Mouse (Mus musculus) heart, embryonic 15.5 days (tissue): ENCODE data around the gene Arfrp1. TPM values are rescaled to one million over a fixed set of nuclear protein-coding genes. Genes with fewer than 3 reads are reported as not detected.

Experiments used
- ATAC-seq: fragments of 200-750 bp; cut with Nextera tagmentation; replicated peaks from 2 replicates; pipeline ENCODE4 v1.8.0; 2017; ENCODE audit warnings: low read depth, moderate TSS enrichment; ENCODE audit not compliant: insufficient number of reproducible peaks, insufficient read depth, low FRiP score
- H3K27ac ChIP-seq: fragments of 300-500 bp; sonication (generic); 2 replicates; pipeline ENCODE4 v1.5.1; 2015; ENCODE audit warnings: mild to moderate bottlenecking, inconsistent platforms
- H3K27me3 ChIP-seq: fragments of 300-500 bp; sonication (generic); 2 replicates; pipeline ENCODE4 v1.6.1; 2015; ENCODE audit warnings: inconsistent platforms
- H3K36me3 ChIP-seq: fragments of 300-500 bp; sonication (generic); 2 replicates; pipeline ENCODE4 v1.6.1; 2015; ENCODE audit warnings: mild to moderate bottlenecking, inconsistent platforms
- H3K4me1 ChIP-seq: fragments of 300-500 bp; sonication (generic); replicated peaks from 2 replicates; pipeline ENCODE4 v1.6.1; 2015; ENCODE audit warnings: inconsistent platforms
- H3K4me2 ChIP-seq: fragments of 300-500 bp; sonication (generic); 2 replicates; pipeline ENCODE4 v1.6.1; 2015; ENCODE audit warnings: inconsistent platforms, mild to moderate bottlenecking, moderate library complexity
- H3K4me3 ChIP-seq: fragments of 300-500 bp; sonication (generic); 2 replicates; pipeline ENCODE4 v1.5.1; 2015; ENCODE audit warnings: mild to moderate bottlenecking, inconsistent platforms
- H3K9ac ChIP-seq: fragments of 300-500 bp; sonication (generic); 2 replicates; pipeline ENCODE4 v1.6.1; 2015; ENCODE audit warnings: mild to moderate bottlenecking, inconsistent platforms
- H3K9me3 ChIP-seq: fragments of 300-500 bp; sonication (generic); replicated peaks from 2 replicates; pipeline ENCODE4 v1.6.1; 2016; ENCODE audit warnings: inconsistent platforms
- WGBS: fragments of 180-500 bp; shearing (Covaris S2); methylation state at CpG from one replicate; pipeline ENCODE4 v1.1.7; 2015; ENCODE audit warnings: mixed read lengths; 5-methylcytosine and 5-hydroxymethylcytosine counted together
- polyA plus RNA-seq: library from polyadenylated mRNA; unstranded; fragments of >200 nt; fragmentation: Nextera tagmentation; extraction: Ambion mirVana; gene quantifications from 2 replicates; pipeline ENCODE4 v1.2.1, GENCODE M21; 2015

The Arfrp1 gene
- polyA plus RNA-seq, 1 experiment from 2014 or later: 53.2 TPM

- ATAC-seq: no peak
- H3K4me1 ChIP-seq: peaks cover 4% of the 10 kb centered on the region; the same call in 1 of the 2 replicates
- H3K4me3 ChIP-seq: no peak overlapping the region
- H3K27ac ChIP-seq: no peak overlapping the region
- H3K9ac ChIP-seq: no peak overlapping the region
- no peak overlapping the region for H3K4me2 ChIP-seq
- H3K36me3 ChIP-seq: peaks cover 16% of the 10 kb centered on the region; the same call in 1 of the 2 replicates
- no peaks in the 10 kb centered on the region for H3K9me3 ChIP-seq
- WGBS: 89% methylated on average over 15 of the region's 15 CpGs
- no peaks in the 10 kb centered on the region for H3K27me3 ChIP-seq
These were observed 25.8 kb upstream of the Arfrp1 start for GRCm38 (mm10) chr2:181391022-181391421.

GRCm38 (mm10) chr2:181390136-181390870 is 25.1 kb upstream of the Arfrp1 start:
- peaks cover 6% of the 10 kb centered on the region for H3K4me1 ChIP-seq
- H3K4me2 ChIP-seq: no peak overlapping the region
- no peaks in the 10 kb centered on the region for H3K27me3 ChIP-seq
- H3K9ac ChIP-seq: no peak overlapping the region
- ATAC-seq: no peak
- H3K4me3 ChIP-seq: no peak overlapping the region
- H3K27ac ChIP-seq: no peak overlapping the region
- no peaks in the 10 kb centered on the region for H3K9me3 ChIP-seq
- peaks cover 18% of the 10 kb centered on the region; the same call in 1 of the 2 replicates for H3K36me3 ChIP-seq
- WGBS: 83% methylated on average over 4 of the region's 4 CpGs

- no peak for ATAC-seq
- Histone ChIP-seq H3K9me3 (no peaks in the 10 kb centered on the region), H3K4me1 (peaks cover 12% of the 10 kb centered on the region; the same call in 1 of the 2 replicates), H3K4me3 (no peak overlapping the region), H3K27ac (no peak overlapping the region), H3K36me3 (peaks cover 29% of the 10 kb centered on the region; the same call in 1 of the 2 replicates), H3K27me3 (no peaks in the 10 kb centered on the region), H3K4me2 (no peak overlapping the region), H3K9ac (no peak overlapping the region)
- WGBS: 76% methylated on average over 3 of the region's 4 CpGs
These were observed 21.5 kb upstream of the Arfrp1 start for GRCm38 (mm10) chr2:181386663-181387210.

GRCm38 (mm10) chr2:181385885-181386284 is 20.7 kb upstream of the Arfrp1 start:
- no peak overlapping the region for H3K9ac ChIP-seq
- no peaks in the 10 kb centered on the region for H3K9me3 ChIP-seq
- no peak overlapping the region for H3K4me2 ChIP-seq
- H3K27ac ChIP-seq: peak overlapping the region; percentile 38; the same call in 1 of the 2 replicates
- no peaks in the 10 kb centered on the region for H3K27me3 ChIP-seq
- no peak overlapping the region for H3K4me3 ChIP-seq
- 59% methylated on average over 3 of the region's 3 CpGs for WGBS
- peaks cover 12% of the 10 kb centered on the region; the same call in 1 of the 2 replicates for H3K4me1 ChIP-seq
- peaks cover 31% of the 10 kb centered on the region; the same call in 1 of the 2 replicates for H3K36me3 ChIP-seq
- ATAC-seq: no peak

GRCm38 (mm10) chr2:181384919-181385391 is 19.8 kb upstream of the Arfrp1 start:
- no peak overlapping the region for H3K9ac ChIP-seq
- peak overlapping the region; percentile 52; the same call in 1 of the 2 replicates for H3K27ac ChIP-seq
- H3K9me3 ChIP-seq: no peaks in the 10 kb centered on the region
- H3K36me3 ChIP-seq: peaks cover 40% of the 10 kb centered on the region
- ATAC-seq: peak; percentile 56
- H3K4me1 ChIP-seq: peaks cover 12% of the 10 kb centered on the region; the same call in 1 of the 2 replicates
- H3K4me2 ChIP-seq: no peak overlapping the region
- no peak overlapping the region for H3K4me3 ChIP-seq
- WGBS: 71% methylated on average over 4 of the region's 4 CpGs
- no peaks in the 10 kb centered on the region for H3K27me3 ChIP-seq

- ATAC-seq: no peak
- Histone ChIP-seq H3K9ac (no peak overlapping the region), H3K9me3 (no peaks in the 10 kb centered on the region), H3K4me3 (no peak overlapping the region), H3K4me1 (peaks cover 12% of the 10 kb centered on the region; the same call in 1 of the 2 replicates), H3K4me2 (no peak overlapping the region), H3K27me3 (no peaks in the 10 kb centered on the region), H3K36me3 (peaks cover 45% of the 10 kb centered on the region), H3K27ac (0 out of 2 replicates have a peak overlapping the region, but pooled peaks have one; percentile 52)
- WGBS: 79% methylated on average over 7 of the region's 7 CpGs
These were observed 19.3 kb upstream of the Arfrp1 start for GRCm38 (mm10) chr2:181384463-181384862.

GRCm38 (mm10) chr2:181381631-181382306 is 16.6 kb upstream of the Arfrp1 start:
- 89% methylated on average over 6 of the region's 6 CpGs for WGBS
- H3K27ac ChIP-seq: no peak overlapping the region
- no peaks in the 10 kb centered on the region for H3K27me3 ChIP-seq
- no peak overlapping the region for H3K4me2 ChIP-seq
- peaks cover 12% of the 10 kb centered on the region; the same call in 1 of the 2 replicates for H3K4me1 ChIP-seq
- no peak for ATAC-seq
- no peak overlapping the region for H3K9ac ChIP-seq
- H3K9me3 ChIP-seq: no peaks in the 10 kb centered on the region
- H3K36me3 ChIP-seq: peaks cover 53% of the 10 kb centered on the region
- no peak overlapping the region for H3K4me3 ChIP-seq

GRCm38 (mm10) chr2:181381107-181381506 is 15.9 kb upstream of the Arfrp1 start:
- Histone ChIP-seq H3K27me3 (no peaks in the 10 kb centered on the region), H3K4me3 (no peak overlapping the region), H3K4me2 (no peak overlapping the region), H3K9ac (no peak overlapping the region), H3K27ac (no peak overlapping the region), H3K9me3 (no peaks in the 10 kb centered on the region), H3K4me1 (peaks cover 9% of the 10 kb centered on the region; the same call in 1 of the 2 replicates), H3K36me3 (peaks cover 49% of the 10 kb centered on the region)
- WGBS: 86% methylated on average over 5 of the region's 5 CpGs
- ATAC-seq: no peak

- Histone ChIP-seq H3K4me3 (no peak overlapping the region), H3K36me3 (peaks cover 46% of the 10 kb centered on the region), H3K27ac (no peak overlapping the region), H3K9ac (no peak overlapping the region), H3K27me3 (no peaks in the 10 kb centered on the region), H3K4me2 (no peak overlapping the region), H3K4me1 (peaks cover 6% of the 10 kb centered on the region; the same call in 1 of the 2 replicates), H3K9me3 (no peaks in the 10 kb centered on the region)
- WGBS: 75% methylated on average over 5 of the region's 5 CpGs
- no peak for ATAC-seq
These were observed 15.0 kb upstream of the Arfrp1 start for GRCm38 (mm10) chr2:181380251-181380650.

GRCm38 (mm10) chr2:181379778-181380177 is 14.6 kb upstream of the Arfrp1 start, which contains the start of gene Lime1:
Gene Lime1, plus strand, starts transcription at chr2:181380078.
- H3K4me1 ChIP-seq: peaks cover 1% of the 10 kb centered on the region; the same call in 1 of the 2 replicates
- 94% methylated on average over 12 of the region's 12 CpGs for WGBS
- no peak for ATAC-seq
- H3K27me3 ChIP-seq: no peaks in the 10 kb centered on the region
- H3K9me3 ChIP-seq: no peaks in the 10 kb centered on the region
- no peak within 1 kb of the TSS for H3K9ac ChIP-seq
- no peak within 1 kb of the TSS for H3K4me2 ChIP-seq
- H3K36me3 ChIP-seq: peaks cover 46% of the 10 kb centered on the region
- H3K4me3 ChIP-seq: no peak within 1 kb of the TSS
- H3K27ac ChIP-seq: no peak within 1 kb of the TSS

GRCm38 (mm10) chr2:181378701-181379100 is 13.5 kb upstream of the Arfrp1 start:
- H3K4me2 ChIP-seq: no peak overlapping the region
- 86% methylated on average over 5 of the region's 5 CpGs for WGBS
- no peak overlapping the region for H3K27ac ChIP-seq
- no peaks in the 10 kb centered on the region for H3K9me3 ChIP-seq
- no peaks in the 10 kb centered on the region for H3K27me3 ChIP-seq
- no peak for ATAC-seq
- no peak overlapping the region for H3K9ac ChIP-seq
- no peaks in the 10 kb centered on the region for H3K4me1 ChIP-seq
- H3K4me3 ChIP-seq: no peak overlapping the region
- peaks cover 41% of the 10 kb centered on the region for H3K36me3 ChIP-seq
